Mouse (Mus musculus): ENCODE measurements around the gene Tmem185a. TPM values are rescaled to one million over a fixed set of nuclear protein-coding genes. Genes with fewer than 3 reads are reported as not detected.

The Tmem185a gene
- polyA plus RNA-seq (2015; fragmentation: Nextera tagmentation; extraction: Ambion mirVana), result 42.5 and 64.3 TPM in 2 replicates

GRCm38 (mm10) chrX:70476792-70477776 is at the start of gene Tmem185a:
TSS of gene Tmem185a (minus strand) at chrX:70477180.

Other genes with a start within 250 kb of the Tmem185a start
- gene Ids, start 112.1 kb downstream of the Tmem185a start, polyA plus RNA-seq (2015; fragmentation: Nextera tagmentation; extraction: Ambion mirVana), result 3.6 and 5.8 TPM in 2 replicates
- gene 1110012L19Rik, start 91.3 kb downstream of the Tmem185a start, polyA plus RNA-seq (2015; fragmentation: Nextera tagmentation; extraction: Ambion mirVana), result 44.1 and 53.7 TPM in 2 replicates